Comparison of ENCODE assay signal across 9 mouse cellular contexts in the genomic region with DNA sequence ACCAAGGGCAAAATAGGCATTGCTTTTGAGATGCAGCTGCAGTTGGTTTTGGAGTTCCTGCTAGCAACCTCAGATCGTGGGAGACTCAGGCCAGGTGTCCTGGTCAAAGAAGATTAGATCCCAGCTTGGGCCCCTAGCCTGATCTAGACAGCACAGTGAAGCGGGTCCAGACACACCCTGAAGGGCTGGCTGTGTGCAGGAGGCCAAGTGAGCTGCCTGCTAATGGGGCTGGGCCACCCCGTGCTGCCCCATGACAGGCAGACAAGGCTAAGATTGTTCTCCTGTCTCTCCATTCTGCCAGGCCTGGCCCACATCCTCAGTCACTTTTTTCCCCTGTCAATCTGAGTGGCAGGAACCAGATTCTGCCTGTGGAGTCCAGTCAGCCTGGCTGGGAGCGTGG. TPM values are rescaled to one million over a fixed set of nuclear protein-coding genes. Genes with fewer than 3 reads are reported as not detected.
DNase-seq lines count a peak whose midpoint lies in the region; ATAC-seq lines count a peak whose summit lies in the region.
"Had no signal": no experiment of that assay in that cellular context is flagged by ENCODE, and none has a peak within 500 bp of the region (broad histone marks: within the 10 kb centered on the region; RNA-seq: fewer than 3 reads in every experiment).

No protein-coding gene starts in this region.

- H3K4me1 ChIP-seq in forebrain, embryonic 13.5 days, result peaks cover 20% of the 10 kb centered on the region
- peaks cover 10% of the 10 kb centered on the region; the same call in 1 of the 2 replicates for H3K4me1 ChIP-seq in forebrain, embryonic 12.5 days
- peaks cover 36% of the 10 kb centered on the region for H3K4me1 ChIP-seq in liver, embryonic 11.5 days (replicated peaks; ENCODE audit: control insufficient read depth, insufficient read depth, low read length)

- DNase-seq in spleen, adult 12 weeks (ENCODE audit: low spot score), result peak; percentile 26
- no peak for DNase-seq in spleen, adult 18-20 months
- no peak for DNase-seq in liver, embryonic 11.5 days (ENCODE audit: low spot score)
- DNase-seq in testis, postnatal 14 days (ENCODE audit: low spot score), result no peak
- no peak for DNase-seq in left cerebral cortex, adult 11 months (ENCODE audit: low spot score)
- no peak for DNase-seq in gastrocnemius, postnatal 4 days (ENCODE audit: low spot score in 2 of 2)

- WGBS in forebrain, embryonic 13.5 days, result 56% methylated on average over 4 of the region's 4 CpGs
- WGBS in forebrain, embryonic 12.5 days, result 53% methylated on average over 4 of the region's 4 CpGs
- WGBS in liver, embryonic 11.5 days, result 45% methylated on average over 4 of the region's 4 CpGs

- no peaks in the 10 kb centered on the region for H3K9me3 ChIP-seq in forebrain, embryonic 13.5 days (replicated peaks)
- no peaks in the 10 kb centered on the region for H3K9me3 ChIP-seq in forebrain, embryonic 12.5 days
- H3K9me3 ChIP-seq in liver, embryonic 11.5 days (ENCODE audit: control insufficient read depth, low read length), result no peaks in the 10 kb centered on the region

- H3K36me3 ChIP-seq in forebrain, embryonic 13.5 days (ENCODE audit: poor library complexity, severe bottlenecking), result peaks cover 50% of the 10 kb centered on the region
- H3K36me3 ChIP-seq in forebrain, embryonic 12.5 days (replicated peaks), result peaks cover 40% of the 10 kb centered on the region
- peaks cover 32% of the 10 kb centered on the region for H3K36me3 ChIP-seq in liver, embryonic 11.5 days (ENCODE audit: control insufficient read depth, insufficient read depth, low read length)

- H3K27ac ChIP-seq in forebrain, embryonic 13.5 days, result no peak overlapping the region
- H3K27ac ChIP-seq in forebrain, embryonic 12.5 days, result no peak overlapping the region
- H3K27ac ChIP-seq in liver, embryonic 11.5 days (ENCODE audit: low read depth, low read length), result peak overlapping the region; percentile 78

- H3K4me3 ChIP-seq in forebrain, embryonic 13.5 days, result no peak overlapping the region
- no peak overlapping the region for H3K4me3 ChIP-seq in forebrain, embryonic 12.5 days (replicated peaks)
- H3K4me3 ChIP-seq in liver, embryonic 11.5 days (ENCODE audit: low read depth, low read length), result peak overlapping the region; percentile 25; the same call in 1 of the 2 replicates

- H3K27me3 ChIP-seq in forebrain, embryonic 13.5 days, result peaks cover 16% of the 10 kb centered on the region
- peaks cover 23% of the 10 kb centered on the region for H3K27me3 ChIP-seq in forebrain, embryonic 12.5 days
- peaks cover 21% of the 10 kb centered on the region for H3K27me3 ChIP-seq in liver, embryonic 11.5 days (replicated peaks; ENCODE audit: control insufficient read depth, insufficient read depth, low read length)

- 0 out of 2 replicates have a peak overlapping the region, but pooled peaks have one; percentile 2 for H3K4me2 ChIP-seq in forebrain, embryonic 13.5 days
- no peak overlapping the region for H3K4me2 ChIP-seq in forebrain, embryonic 12.5 days
- H3K4me2 ChIP-seq in liver, embryonic 11.5 days, result peak overlapping the region; percentile 60

- H3K9ac ChIP-seq in forebrain, embryonic 13.5 days, result no peak overlapping the region
- no peak overlapping the region for H3K9ac ChIP-seq in forebrain, embryonic 12.5 days
- peak overlapping the region; percentile 40 for H3K9ac ChIP-seq in liver, embryonic 11.5 days (ENCODE audit: low read depth, low read length)

- no peak for ATAC-seq in forebrain, embryonic 13.5 days
- no peak for ATAC-seq in forebrain, embryonic 12.5 days (ENCODE audit: low FRiP score)
- ATAC-seq in liver, embryonic 11.5 days (replicated peaks; ENCODE audit: low FRiP score), result peak; percentile 90

RNA-seq across cellular contexts. Expression of a gene that starts 0.7 kb away (rescaled TPM):
- 0.81 and 1.0 TPM in 2 replicates for polyA plus RNA-seq in forebrain, embryonic 13.5 days (2015; fragmentation: Nextera tagmentation; extraction: Ambion mirVana)
- polyA plus RNA-seq in forebrain, embryonic 12.5 days (2016; fragmentation: Nextera tagmentation; extraction: Ambion mirVana), result 1.0 and 1.6 TPM in 2 replicates
- polyA plus RNA-seq in liver, embryonic 11.5 days (2014; fragmentation: Nextera tagmentation; extraction: Ambion mirVana), result 5.6 and 7.0 TPM in 2 replicates
- total RNA-seq in gastrocnemius, postnatal 4 days (2021), result 1 to 10 TPM; 1.6 to 1.8 TPM
- total RNA-seq: common myeloid progenitor, adult 5-6 weeks had no signal

RNA-seq across cellular contexts. Expression of a gene that starts 8.8 kb away (rescaled TPM):
- polyA plus RNA-seq in forebrain, embryonic 13.5 days (2015; fragmentation: Nextera tagmentation; extraction: Ambion mirVana), result not detected in 2 replicates
- 0.18 TPM in 1 of 2 replicates, not detected in the other for polyA plus RNA-seq in forebrain, embryonic 12.5 days (2016; fragmentation: Nextera tagmentation; extraction: Ambion mirVana)
- 0.12 and 0.40 TPM in 2 replicates for polyA plus RNA-seq in liver, embryonic 11.5 days (2014; fragmentation: Nextera tagmentation; extraction: Ambion mirVana)
- under 1 TPM in 1 of 2 experiments, not detected in 1; 0.27 TPM for total RNA-seq in gastrocnemius, postnatal 4 days (2021)
- total RNA-seq: common myeloid progenitor, adult 5-6 weeks had no signal

RNA-seq across cellular contexts. Expression of a gene that starts 14.8 kb away (rescaled TPM):
- not detected in 2 replicates for polyA plus RNA-seq in forebrain, embryonic 13.5 days (2015; fragmentation: Nextera tagmentation; extraction: Ambion mirVana)
- not detected in 2 replicates for polyA plus RNA-seq in forebrain, embryonic 12.5 days (2016; fragmentation: Nextera tagmentation; extraction: Ambion mirVana)
- not detected in 2 replicates for polyA plus RNA-seq in liver, embryonic 11.5 days (2014; fragmentation: Nextera tagmentation; extraction: Ambion mirVana)
- not detected for total RNA-seq in gastrocnemius, postnatal 4 days (2021)
- total RNA-seq: common myeloid progenitor, adult 5-6 weeks had no signal

RNA-seq across cellular contexts. Expression of a gene that starts 20.6 kb away (rescaled TPM):
- polyA plus RNA-seq in forebrain, embryonic 13.5 days (2015; fragmentation: Nextera tagmentation; extraction: Ambion mirVana), result 0.54 TPM in 1 of 2 replicates, not detected in the other
- polyA plus RNA-seq in forebrain, embryonic 12.5 days (2016; fragmentation: Nextera tagmentation; extraction: Ambion mirVana), result not detected in 2 replicates
- polyA plus RNA-seq in liver, embryonic 11.5 days (2014; fragmentation: Nextera tagmentation; extraction: Ambion mirVana), result not detected in 2 replicates
- total RNA-seq in gastrocnemius, postnatal 4 days (2021), result 1 to 10 TPM in 1 of 2 experiments, not detected in 1; 1.4 TPM
- total RNA-seq: common myeloid progenitor, adult 5-6 weeks had no signal

RNA-seq across cellular contexts. Expression of a gene that starts 27.6 kb away (rescaled TPM):
- polyA plus RNA-seq in forebrain, embryonic 13.5 days (2015; fragmentation: Nextera tagmentation; extraction: Ambion mirVana), result 62.6 and 64.0 TPM in 2 replicates
- polyA plus RNA-seq in forebrain, embryonic 12.5 days (2016; fragmentation: Nextera tagmentation; extraction: Ambion mirVana), result 80.0 and 81.2 TPM in 2 replicates
- 52.0 TPM in 2 replicates for polyA plus RNA-seq in liver, embryonic 11.5 days (2014; fragmentation: Nextera tagmentation; extraction: Ambion mirVana)
- total RNA-seq in gastrocnemius, postnatal 4 days (2021), result 10 to 100 TPM; 46.1 to 46.4 TPM
